In the genomic region with DNA sequence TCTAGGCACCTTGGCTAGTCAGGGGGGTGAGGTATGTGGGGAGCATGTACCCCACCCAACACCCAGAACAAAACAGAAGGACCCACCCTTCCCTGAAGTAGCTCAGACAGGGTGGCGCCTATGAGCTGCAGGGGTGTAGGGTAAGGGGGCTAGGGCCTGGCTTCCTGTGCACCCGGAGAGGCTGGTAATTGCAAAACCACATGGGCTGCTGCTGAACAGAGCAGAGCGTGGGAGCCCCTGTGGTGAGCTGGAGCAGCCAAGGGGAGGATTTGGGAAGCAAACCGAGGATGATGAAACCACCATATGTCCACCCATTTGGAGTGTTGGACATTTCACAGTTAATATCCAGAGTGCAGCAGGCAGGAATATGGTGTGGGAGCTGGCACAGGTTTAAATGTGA, we compare ENCODE assay signal across 8 mouse cellular contexts. TPM values are rescaled to one million over a fixed set of nuclear protein-coding genes. Genes with fewer than 3 reads are reported as not detected.
DNase-seq lines count a peak whose midpoint lies in the region; TF ChIP-seq lines count a peak whose summit lies in the region.
"Had no signal": no experiment of that assay in that cellular context is flagged by ENCODE, and none has a peak within 500 bp of the region (broad histone marks: within the 10 kb centered on the region; RNA-seq: fewer than 3 reads in every experiment).

No protein-coding gene starts in this region.

- no peak overlapping the region for H3ac ChIP-seq in myocyte (ENCODE audit: control insufficient read depth, insufficient read length)

- H3K36me3 ChIP-seq in spleen, adult 2 months (ENCODE audit: control insufficient read depth, insufficient read depth, low read length) = peaks cover 10% of the 10 kb centered on the region
- H3K36me3 ChIP-seq in myocyte (ENCODE audit: control insufficient read depth, insufficient read depth) = peaks cover 14% of the 10 kb centered on the region

- H3K27ac ChIP-seq in spleen, adult 2 months (ENCODE audit: insufficient read depth, low read length) = peak overlapping the region; percentile 15; the same call in 1 of the 2 replicates

- no peak overlapping the region for H3K4me3 ChIP-seq in spleen, adult 2 months (ENCODE audit: extremely low read depth, insufficient read depth, insufficient read length)
- H3K4me3 ChIP-seq in myocyte = no peak overlapping the region

- WGBS in spleen, adult 2 months = 15% methylated on average over 4 of the region's 4 CpGs

- TF ChIP-seq POLR2A in spleen, adult 2 months (IDR thresholded peaks at IDR 0.05; ENCODE audit: low read depth, low read length) = no peak
- peak; percentile 25 for TF ChIP-seq POLR2A in myocyte (IDR thresholded peaks at IDR 0.05; ENCODE audit: insufficient read length, low read depth)

- peak overlapping the region; percentile 7 for H3K4me2 ChIP-seq in myocyte (ENCODE audit: low read depth)
- H3K4me2 ChIP-seq: lung, embryonic 14.5 days had no signal

- DNase-seq in spleen, adult 2 months (ENCODE audit: low read depth in 1 of 2, low spot score in 2 of 2) = no peak
- DNase-seq in spleen, postnatal 10 days (ENCODE audit: low spot score in 2 of 2) = no peak
- DNase-seq in cerebellum, postnatal 25 days = peak; percentile 93 to 94
- peak; percentile 71 for DNase-seq in heart, postnatal 4 days
- no peak for DNase-seq in ovary, postnatal 14 days (ENCODE audit: low spot score)
- DNase-seq in urinary bladder, adult 2 months (ENCODE audit: low spot score) = no peak
- DNase-seq: lung, embryonic 14.5 days had no signal

- TF ChIP-seq CTCF in spleen, adult 2 months (IDR thresholded peaks at IDR 0.05; ENCODE audit: extremely low read depth, insufficient read depth, insufficient read length, insufficient replicate concordance) = no peak

- H3K4me1 ChIP-seq in spleen, adult 2 months (ENCODE audit: control insufficient read depth, insufficient read depth, insufficient read length) = peaks cover 22% of the 10 kb centered on the region

- no peaks in the 10 kb centered on the region for H3K27me3 ChIP-seq in spleen, adult 2 months (ENCODE audit: control insufficient read depth, insufficient read depth, low read length)
- H3K27me3 ChIP-seq in myocyte (ENCODE audit: control insufficient read depth, insufficient read depth, insufficient read length) = no peaks in the 10 kb centered on the region

- no peaks in the 10 kb centered on the region for H3K79me2 ChIP-seq in myocyte (ENCODE audit: control insufficient read depth, insufficient read depth)

TF ChIP-seq in myocyte, 11 proteins besides CTCF, POLR2A, EP300 and RAD21:
- TF ChIP-seq REST (IDR thresholded peaks at IDR 0.05; ENCODE audit: insufficient read depth, insufficient read length) (no peak), E2F4 (IDR thresholded peaks at IDR 0.05; ENCODE audit: insufficient read depth) (no peak), MYOG (IDR thresholded peaks at IDR 0.05; ENCODE audit: control insufficient read depth in 1 of 3, insufficient read depth in 1 of 3, insufficient read length in 2 of 3, low read depth in 2 of 3) (peak in 1 of 3 experiments; percentile 23), SRF (IDR thresholded peaks at IDR 0.05; ENCODE audit: control insufficient read depth, insufficient read length, low read depth) (no peak), POLR2AphosphoS2 (IDR thresholded peaks at IDR 0.05; ENCODE audit: insufficient read length, low read depth) (peak; percentile 74), TCF12 (IDR thresholded peaks at IDR 0.05; ENCODE audit: insufficient read depth, poor library complexity, severe bottlenecking) (no peak), CEBPB (IDR thresholded peaks at IDR 0.05; ENCODE audit: insufficient read depth, poor library complexity, severe bottlenecking) (peak; percentile 43; the same call in 1 of the 2 replicates), USF1 (IDR thresholded peaks at IDR 0.05; ENCODE audit: low read depth) (no peak), MAX (IDR thresholded peaks at IDR 0.05; ENCODE audit: low read depth) (no peak), TCF3 (IDR thresholded peaks at IDR 0.05; ENCODE audit: insufficient read length, low read depth) (no peak), MYOD1 (IDR thresholded peaks at IDR 0.05; ENCODE audit: control insufficient read depth in 1 of 3, insufficient read length in 2 of 3, low read depth in 2 of 3) (peak in 1 of 3 experiments; percentile 18)
TF ChIP-seq in myocyte: peak in this region for 4.

RNA-seq across cellular contexts. Expression of gene Cdc42bpg, which starts 3.7 kb away (rescaled TPM):
- polyA plus RNA-seq in spleen, adult 2 months (2012; rRNA removed) = 7.7 and 8.9 TPM in 2 replicates
- total RNA-seq in heart, postnatal 4 days (2021) = 1 to 10 TPM; 8.2 to 10.0 TPM
- polyA plus RNA-seq in myocyte (2012; fragmentation: generic; extraction: Trizol) = 10.0 TPM
- 22.7 and 27.0 TPM in 2 replicates for polyA plus RNA-seq in urinary bladder, adult 2 months (2012; rRNA removed)

RNA-seq across cellular contexts. Expression of gene Ehd1, which starts 26.0 kb away (rescaled TPM):
- 285 and 377 TPM in 2 replicates for polyA plus RNA-seq in spleen, adult 2 months (2012; rRNA removed)
- total RNA-seq in heart, postnatal 4 days (2021) = 100 to 1,000 TPM in 1 of 2 experiments, 10 to 100 TPM in 1; 97.8 to 114 TPM
- 433 TPM for polyA plus RNA-seq in myocyte (2012; fragmentation: generic; extraction: Trizol)
- polyA plus RNA-seq in urinary bladder, adult 2 months (2012; rRNA removed) = 73.6 and 86.5 TPM in 2 replicates

RNA-seq across cellular contexts. Expression of gene Men1, which starts 32.3 kb away (rescaled TPM):
- polyA plus RNA-seq in spleen, adult 2 months (2012; rRNA removed) = 54.2 and 57.2 TPM in 2 replicates
- 10 to 100 TPM; 16.6 to 18.5 TPM for total RNA-seq in heart, postnatal 4 days (2021)
- 37.2 TPM for polyA plus RNA-seq in myocyte (2012; fragmentation: generic; extraction: Trizol)
- polyA plus RNA-seq in urinary bladder, adult 2 months (2012; rRNA removed) = 34.3 and 37.7 TPM in 2 replicates

RNA-seq across cellular contexts. Expression of gene Map4k2, which starts 38.4 kb away (rescaled TPM):
- 487 and 792 TPM in 2 replicates for polyA plus RNA-seq in spleen, adult 2 months (2012; rRNA removed)
- 10 to 100 TPM; 37.5 to 42.8 TPM for total RNA-seq in heart, postnatal 4 days (2021)
- polyA plus RNA-seq in myocyte (2012; fragmentation: generic; extraction: Trizol) = 10.0 TPM
- 63.7 and 88.3 TPM in 2 replicates for polyA plus RNA-seq in urinary bladder, adult 2 months (2012; rRNA removed)

Comparison
In these comparisons a context has a peak if more than half of its experiments do, and no peak if none do; other contexts are left out.
1. DNase-seq: peak in cerebellum, postnatal 25 days (2 of 2) and heart, postnatal 4 days (single experiment); none in spleen, adult 2 months (0 of 2), spleen, postnatal 10 days (0 of 2), ovary, postnatal 14 days (single experiment) and urinary bladder, adult 2 months (single experiment).